Mouse (Mus musculus) hindbrain, postnatal 0 days (tissue): Measurements from ENCODE around the gene Dars2. TPM values are rescaled to one million over a fixed set of nuclear protein-coding genes. Genes with fewer than 3 reads are reported as not detected.

Experiments
- ATAC-seq: fragments of 200-750 bp; cut with Nextera tagmentation; 2 replicates; pipeline ENCODE4 v1.8.0; 2017; ENCODE audit warnings: mild to moderate bottlenecking, moderate TSS enrichment, moderate library complexity
- DNase-seq: peaks from one replicate; pipeline ENCODE4 v3.0.0-alpha.2; 2015; ENCODE audit warnings: low spot score
- H3K27ac ChIP-seq: fragments of 300-500 bp; sonication (generic); 2 replicates; pipeline ENCODE4 v1.5.1; 2014; ENCODE audit warnings: mild to moderate bottlenecking
- H3K27me3 ChIP-seq: fragments of 300-500 bp; sonication (generic); 2 replicates; pipeline ENCODE4 v1.6.1; 2014; ENCODE audit warnings: low read length, mixed read lengths; ENCODE audit not compliant: insufficient read depth
- H3K36me3 ChIP-seq: fragments of 300-500 bp; sonication (generic); 2 replicates; pipeline ENCODE4 v1.6.1; 2014; ENCODE audit warnings: low read length, mixed read lengths; ENCODE audit not compliant: insufficient read depth
- H3K4me1 ChIP-seq: fragments of 300-500 bp; sonication (generic); 2 replicates; pipeline ENCODE4 v1.6.1; 2014; ENCODE audit warnings: antibody characterized with exemption, low read length, mixed read lengths; ENCODE audit not compliant: insufficient read depth
- H3K4me2 ChIP-seq: fragments of 300-500 bp; sonication (generic); 2 replicates; pipeline ENCODE4 v1.6.1; 2014; ENCODE audit warnings: low read depth, mild to moderate bottlenecking, low read length, moderate library complexity, mixed read lengths
- H3K4me3 ChIP-seq: fragments of 300-500 bp; sonication (generic); 2 replicates; pipeline ENCODE4 v1.5.1; 2014; ENCODE audit warnings: low read length
- H3K9ac ChIP-seq: fragments of 300-500 bp; sonication (generic); replicated peaks from 2 replicates; pipeline ENCODE4 v1.6.1; 2014; ENCODE audit warnings: mild to moderate bottlenecking, low read length, moderate library complexity, mixed read lengths
- H3K9me3 ChIP-seq: fragments of 300-500 bp; sonication (generic); 2 replicates; pipeline ENCODE4 v1.6.1; 2016; ENCODE audit warnings: low read length, mixed read lengths
- CTCF ChIP-seq: IDR thresholded peaks from 2 replicates; pipeline ENCODE4 v1.5.1; 2016; ENCODE audit warnings: antibody characterized with exemption, control low read depth, low read depth
- WGBS: fragments of 180-500 bp; shearing (Covaris S2); extraction: QIAGEN DNeasy Blood & Tissue Kit; methylation state at CpG from one replicate; pipeline ENCODE4 v1.1.7; 2014; 5-methylcytosine and 5-hydroxymethylcytosine counted together
- polyA plus RNA-seq: library from polyadenylated mRNA; unstranded; fragments of >200 nt; fragmentation: Nextera tagmentation; extraction: Ambion mirVana; gene quantifications from 2 replicates; pipeline ENCODE4 v1.2.1, GENCODE M21; 2015
- total RNA-seq: library from RNA; depleted of rRNA; stranded (reverse); fragments of >200 nt; gene quantifications from 2 replicates; pipeline ENCODE4 v1.2.3, GENCODE M21; 2014

Dars2 gene
- total and polyA plus RNA-seq, 2 experiments from 2014 or later = 19.2 to 26.0 TPM

- under 1% methylated on average over 5 of the region's 5 CpGs for WGBS
- H3K27me3 ChIP-seq = no peaks in the 10 kb centered on the region
- H3K36me3 ChIP-seq = peaks cover 20% of the 10 kb centered on the region; the same call in 1 of the 2 replicates
- peak; percentile 40 for DNase-seq
- ATAC-seq = no peak
- TF ChIP-seq CTCF = no peak
- H3K27ac ChIP-seq = peak overlapping the region; percentile 93
- H3K9ac ChIP-seq = peak overlapping the region; percentile 93
- peak overlapping the region; percentile 94 for H3K4me3 ChIP-seq
- peaks cover 18% of the 10 kb centered on the region for H3K4me1 ChIP-seq
- peak overlapping the region; percentile 84 for H3K4me2 ChIP-seq
- H3K9me3 ChIP-seq = no peaks in the 10 kb centered on the region
Observed at GRCm38 (mm10) chr1:161036411-161036841, 34.0 kb downstream of the Dars2 start.

DNA sequence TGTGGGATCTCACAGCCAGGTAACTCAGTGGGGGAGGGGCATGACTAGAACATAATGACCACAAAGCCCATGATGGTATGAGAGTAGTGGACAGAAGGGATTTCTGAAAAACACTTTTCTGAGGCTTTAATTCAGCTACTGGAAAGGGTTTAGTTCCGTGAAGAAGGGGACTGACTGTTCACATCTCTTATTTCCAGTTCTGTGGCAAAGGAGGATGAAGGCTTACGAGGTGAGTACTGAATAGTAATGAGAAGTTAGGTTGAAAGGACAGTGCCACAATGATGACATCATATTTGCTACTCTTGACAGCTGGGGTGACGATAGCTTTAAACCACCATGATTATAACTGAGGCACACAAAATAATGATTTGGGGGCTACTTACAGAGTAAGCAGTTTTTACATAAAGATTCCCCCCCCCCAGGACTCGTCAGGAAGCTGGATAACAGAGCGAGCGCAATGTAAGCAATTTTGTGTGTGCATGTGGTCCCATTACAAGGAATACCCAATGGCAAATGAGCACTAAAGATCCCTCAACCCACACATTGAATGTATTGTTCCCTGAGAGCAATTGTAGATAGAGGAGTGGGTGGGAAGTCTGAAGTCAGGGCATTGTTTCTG is 34.6 kb downstream of the Dars2 start:
- Histone ChIP-seq H3K4me2 (peak overlapping the region; percentile 84), H3K4me3 (peak overlapping the region; percentile 94), H3K27me3 (no peaks in the 10 kb centered on the region), H3K9me3 (no peaks in the 10 kb centered on the region), H3K36me3 (peaks cover 20% of the 10 kb centered on the region; the same call in 1 of the 2 replicates), H3K27ac (peak overlapping the region; percentile 93), H3K4me1 (peaks cover 18% of the 10 kb centered on the region), H3K9ac (peak overlapping the region; percentile 93)
- peak; percentile 26 for DNase-seq
- ATAC-seq = no peak
- 2% methylated on average over 6 of the region's 6 CpGs for WGBS
- no peak for TF ChIP-seq CTCF

DNA sequence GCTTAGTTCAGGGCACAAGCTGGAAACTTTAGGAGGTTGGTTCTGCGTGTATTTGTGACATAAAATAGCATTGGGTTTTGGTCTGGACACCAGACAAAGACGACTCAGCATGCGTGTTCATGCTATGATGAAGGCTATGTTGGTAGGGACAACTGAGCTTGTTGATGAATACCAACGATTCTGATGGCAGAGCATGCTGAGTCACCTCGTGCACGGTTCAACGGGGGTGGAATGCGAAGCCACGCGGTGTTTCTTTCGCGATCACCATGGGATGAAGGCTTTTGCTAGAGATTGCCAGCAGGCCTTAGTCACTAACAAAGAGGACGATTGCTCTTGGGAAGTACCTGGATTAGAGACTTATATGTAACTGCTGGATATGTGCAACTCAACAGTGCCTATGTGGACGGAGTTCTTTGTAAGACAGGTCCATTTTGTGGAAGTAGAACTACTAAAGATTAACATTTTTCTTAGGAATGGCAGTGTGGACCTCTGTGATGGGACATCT is 35.1 kb downstream of the Dars2 start:
- peak; percentile 73 for DNase-seq
- Histone ChIP-seq H3K27ac (peak overlapping the region; percentile 93), H3K4me1 (peaks cover 18% of the 10 kb centered on the region), H3K27me3 (no peaks in the 10 kb centered on the region), H3K9ac (peak overlapping the region; percentile 93), H3K4me3 (peak overlapping the region; percentile 94), H3K4me2 (peak overlapping the region; percentile 84), H3K9me3 (no peaks in the 10 kb centered on the region), H3K36me3 (peaks cover 20% of the 10 kb centered on the region; the same call in 1 of the 2 replicates)
- ATAC-seq = peak; percentile 53
- TF ChIP-seq CTCF = no peak
- under 1% methylated on average over 14 of the region's 14 CpGs for WGBS

DNA sequence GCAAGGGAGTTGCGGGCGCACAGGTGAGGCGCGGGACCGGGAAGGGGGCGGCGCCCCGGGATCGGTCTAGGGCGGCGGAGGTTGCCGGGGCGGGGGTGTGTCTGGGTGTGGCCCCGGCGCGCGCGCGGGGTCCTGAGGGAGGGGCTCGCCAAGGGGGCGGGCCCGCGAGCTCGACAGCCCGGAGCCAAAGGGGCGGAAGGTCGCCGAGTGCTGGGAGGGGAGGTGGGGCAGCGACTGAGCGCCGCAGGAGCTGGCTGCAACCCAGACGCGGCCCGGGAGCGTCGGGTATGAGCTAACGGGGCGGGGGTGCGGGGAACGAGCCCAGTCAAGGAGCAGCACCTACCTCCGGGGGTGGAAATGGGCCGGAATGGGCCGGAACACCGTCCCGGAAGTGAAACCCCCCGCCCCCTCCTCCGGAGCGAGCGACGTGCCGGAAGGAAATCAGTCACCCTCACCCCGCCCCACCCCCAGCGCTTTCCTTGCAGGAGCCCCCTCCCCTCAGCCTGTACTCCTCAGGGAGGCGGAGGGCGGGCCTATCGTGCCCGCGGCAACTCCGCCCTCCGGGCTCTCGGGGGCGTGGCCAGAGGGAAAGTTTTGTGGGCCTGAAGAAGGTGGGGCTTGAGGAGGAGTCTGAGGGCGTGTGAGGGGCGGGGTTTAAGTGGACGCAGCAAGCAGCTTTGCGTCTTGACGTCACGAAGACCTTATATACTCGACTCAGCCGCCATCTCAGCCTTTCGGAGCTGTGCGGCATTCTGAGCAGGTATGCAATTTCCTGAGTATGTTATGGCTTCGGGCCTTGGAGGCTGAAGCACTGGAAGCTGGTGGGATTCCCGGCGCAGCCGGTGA is 35.8 kb downstream of the Dars2 start, which contains the start of gene Zbtb37:
Zbtb37 (minus strand) TSS at position 415 of the 846 bp plus-strand sequence.
- Histone ChIP-seq H3K36me3 (peaks cover 20% of the 10 kb centered on the region; the same call in 1 of the 2 replicates), H3K9me3 (no peaks in the 10 kb centered on the region), H3K27ac (peak within 1 kb of the TSS; percentile 93), H3K4me2 (peak within 1 kb of the TSS; percentile 87), H3K27me3 (no peaks in the 10 kb centered on the region), H3K4me1 (peaks cover 18% of the 10 kb centered on the region), H3K9ac (peak within 1 kb of the TSS; percentile 93), H3K4me3 (peak within 1 kb of the TSS; percentile 94)
- DNase-seq (peak; percentile 99), ATAC-seq (peak; percentile 98)
- TF ChIP-seq CTCF = no peak
- 1% methylated on average over 62 of the region's 76 CpGs for WGBS

DNA sequence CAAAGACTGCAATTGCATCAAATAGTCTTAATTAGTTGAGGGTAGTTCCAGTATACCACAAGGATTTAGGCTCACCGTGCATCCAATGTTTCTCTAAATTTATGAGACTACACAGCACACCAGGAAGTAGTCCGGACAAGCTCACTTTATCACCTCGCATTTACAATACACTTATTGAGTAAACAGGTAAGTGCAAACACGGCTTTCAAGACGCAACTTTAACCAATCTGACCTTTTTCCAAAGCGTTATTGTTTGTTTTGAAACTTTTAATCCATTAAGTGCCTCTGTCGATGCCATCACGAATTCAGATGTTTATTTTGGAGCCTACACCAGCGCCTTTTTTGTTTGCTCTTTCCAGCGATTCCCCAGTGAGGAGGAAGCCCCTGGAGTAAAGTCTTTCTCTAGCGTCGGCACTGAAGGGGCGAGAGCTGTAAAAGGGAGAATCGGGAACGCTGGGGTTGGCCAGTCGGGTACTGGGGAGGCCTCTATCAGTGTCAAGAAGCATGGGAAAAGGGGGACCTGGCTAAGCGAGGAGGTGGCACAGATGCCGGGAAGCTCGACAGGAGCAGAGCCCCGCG is 36.5 kb downstream of the Dars2 start:
- Histone ChIP-seq H3K9ac (peak overlapping the region; percentile 93), H3K4me2 (peak overlapping the region; percentile 87), H3K36me3 (peaks cover 17% of the 10 kb centered on the region; the same call in 1 of the 2 replicates), H3K4me3 (peak overlapping the region; percentile 94), H3K27ac (peak overlapping the region; percentile 93), H3K9me3 (no peaks in the 10 kb centered on the region), H3K27me3 (no peaks in the 10 kb centered on the region), H3K4me1 (peaks cover 18% of the 10 kb centered on the region)
- DNase-seq = no peak
- no peak for TF ChIP-seq CTCF
- 2% methylated on average over 21 of the region's 21 CpGs for WGBS
- no peak for ATAC-seq

GRCm38 (mm10) chr1:161032345-161032744 is 38.1 kb downstream of the Dars2 start:
- WGBS = 91% methylated on average over 7 of the region's 7 CpGs
- Histone ChIP-seq H3K9me3 (no peaks in the 10 kb centered on the region), H3K4me1 (peaks cover 13% of the 10 kb centered on the region), H3K9ac (no peak overlapping the region), H3K4me3 (no peak overlapping the region), H3K27me3 (no peaks in the 10 kb centered on the region), H3K4me2 (no peak overlapping the region), H3K36me3 (peaks cover 7% of the 10 kb centered on the region; the same call in 1 of the 2 replicates), H3K27ac (no peak overlapping the region)
- ATAC-seq = no peak
- TF ChIP-seq CTCF = no peak
- no peak for DNase-seq
